Mouse (Mus musculus) adrenal gland (tissue): ENCODE measurements around the gene Gm21518.
"Not testable (repeated sequence)": the region's sequence is repeated elsewhere in the genome, so short reads cannot be mapped to it uniquely, and the experiment has no call there.

Experiments
- intact Hi-C: fragments of 180-260 bp; cut with DNase I; formaldehyde crosslinking; loops from one replicate; pipeline ENCODE4 v1.15.1; 2025
- long read RNA-seq, 2 experiments: library from polyadenylated mRNA; unstranded; transcript quantifications; one replicate each; pipeline ENCODE4 v2.0.0; 2020; ENCODE audit warnings: borderline replicate concordance in 1 of 2; ENCODE audit not compliant: insufficient replicate concordance in 1 of 2

Gene Gm21518
- long read RNA-seq, experiment 1 = 0 reads
- long read RNA-seq, experiment 2 = 0 reads

- intact Hi-C loops = not testable (repeated sequence)
Observed at GRCm38 (mm10) chrY:62190566-62190965, at the start of gene Gm21518. Gm21518 (plus strand) TSS chrY:62190866.
